Mouse (Mus musculus) liver, adult 2 months (tissue): ENCODE results near the gene Zc3h13. TPM values are rescaled to one million over a fixed set of nuclear protein-coding genes. Genes with fewer than 3 reads are reported as not detected.

ENCODE experiments used
- DNase-seq: peaks from one replicate; pipeline ENCODE4 v3.0.0-alpha.2; 2011; ENCODE audit warnings: low read depth, low spot score; ENCODE audit errors: extremely low read depth
- H3K27ac ChIP-seq: fragments of 200-500 bp; replicated peaks from 2 replicates; pipeline ENCODE4 v1.5.1; 2012; ENCODE audit warnings: low read depth, mild to moderate bottlenecking, control low read depth, inconsistent platforms, low read length; ENCODE audit not compliant: insufficient read depth
- H3K27me3 ChIP-seq: fragments of 200-500 bp; 2 replicates; pipeline ENCODE4 v1.6.1; 2012; ENCODE audit warnings: mild to moderate bottlenecking, moderate library complexity, low read length, inconsistent platforms; ENCODE audit not compliant: control insufficient read depth, insufficient read depth
- H3K36me3 ChIP-seq: fragments of 200-500 bp; 2 replicates; pipeline ENCODE4 v1.6.1; 2012; ENCODE audit warnings: low read length, inconsistent platforms; ENCODE audit not compliant: control insufficient read depth, insufficient read depth
- H3K4me1 ChIP-seq: fragments of 200-500 bp; 2 replicates; pipeline ENCODE4 v1.6.1; 2011; ENCODE audit warnings: low read length; ENCODE audit not compliant: control insufficient read depth, insufficient read depth
- H3K4me3 ChIP-seq: fragments of 200-500 bp; 2 replicates; pipeline ENCODE4 v1.5.1; 2011; ENCODE audit warnings: low read depth, mild to moderate bottlenecking, control low read depth, low read length, moderate library complexity; ENCODE audit not compliant: insufficient read depth
- H3K79me2 ChIP-seq: fragments of 200-500 bp; 2 replicates; pipeline ENCODE4 v1.6.1; 2012; ENCODE audit warnings: inconsistent platforms, mild to moderate bottlenecking, low read length, moderate library complexity; ENCODE audit not compliant: control insufficient read depth, insufficient read depth
- H3K9ac ChIP-seq: fragments of 200-500 bp; 2 replicates; pipeline ENCODE4 v1.6.1; 2012; ENCODE audit warnings: low read depth, mild to moderate bottlenecking, control low read depth, inconsistent platforms, low read length
- CTCF ChIP-seq: fragments of 200-500 bp; IDR thresholded peaks from 2 replicates; pipeline ENCODE4 v1.5.1; 2011; ENCODE audit warnings: low read depth, low read length, control low read depth
- POLR2A ChIP-seq: fragments of 200-500 bp; IDR thresholded peaks from 2 replicates; pipeline ENCODE4 v1.6.1; 2011; ENCODE audit warnings: low read length, control low read depth; ENCODE audit not compliant: insufficient read depth; ENCODE audit errors: extremely low read depth
- WGBS: fragments of 180-500 bp; shearing (Covaris S2); methylation state at CpG from one replicate; pipeline ENCODE4 v1.1.7; 2018; 5-methylcytosine and 5-hydroxymethylcytosine counted together
- polyA plus RNA-seq: library from polyadenylated mRNA; depleted of rRNA; stranded (reverse); fragments of >200 nt; gene quantifications from 2 replicates; pipeline ENCODE4 v1.2.3, GENCODE M21; 2012
- total RNA-seq: library from RNA; depleted of rRNA; stranded (reverse); fragments of >200 nt; gene quantifications from 2 replicates; pipeline ENCODE4 v1.2.3, GENCODE M21; 2014

The Zc3h13 gene
- total and polyA plus RNA-seq, 2 experiments: 6.1 to 13.5 TPM

- H3K36me3 ChIP-seq: no peaks in the 10 kb centered on the region
- no peaks in the 10 kb centered on the region; the same call in 1 of the 2 replicates for H3K27me3 ChIP-seq
- no peak overlapping the region for H3K27ac ChIP-seq
- no peaks in the 10 kb centered on the region for H3K4me1 ChIP-seq
- DNase-seq: no peak
- 77% methylated on average over 6 of the region's 6 CpGs for WGBS
- H3K9ac ChIP-seq: no peak overlapping the region
- H3K79me2 ChIP-seq: no peaks in the 10 kb centered on the region
- H3K4me3 ChIP-seq: no peak overlapping the region
- TF ChIP-seq POLR2A (no peak), CTCF (no peak)
Observed at GRCm38 (mm10) chr14:75363316-75363715, 79.1 kb downstream of the Zc3h13 start.

- 79% methylated on average over 9 of the region's 9 CpGs for WGBS
- no peak for TF ChIP-seq CTCF
- no peak for TF ChIP-seq POLR2A
Observed at GRCm38 (mm10) chr14:75365301-75366035, 81.3 kb downstream of the Zc3h13 start.

DNA sequence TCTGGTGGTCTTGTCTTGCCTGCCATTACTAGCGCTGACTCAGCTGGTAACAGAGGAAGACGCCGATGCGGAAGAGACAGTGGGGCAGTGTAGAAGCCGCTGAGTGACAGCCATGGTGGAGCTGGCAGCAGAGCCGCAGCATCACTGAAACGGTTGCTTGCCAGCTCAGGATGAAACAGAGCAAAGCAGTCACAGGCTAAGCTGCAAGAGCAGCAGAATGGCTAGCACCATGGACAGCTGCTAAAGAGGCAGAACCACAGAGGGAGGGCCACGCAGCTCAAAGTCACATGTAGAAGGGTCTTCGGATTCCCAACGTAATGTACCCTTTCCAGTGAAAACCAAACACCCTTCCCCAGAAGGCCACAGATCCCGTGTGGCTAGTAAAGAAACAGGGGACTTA, 82.6 kb downstream of the Zc3h13 start:
- Histone ChIP-seq H3K27me3 (no peaks in the 10 kb centered on the region; the same call in 1 of the 2 replicates), H3K79me2 (no peaks in the 10 kb centered on the region), H3K4me1 (no peaks in the 10 kb centered on the region), H3K36me3 (no peaks in the 10 kb centered on the region), H3K27ac (no peak overlapping the region), H3K9ac (no peak overlapping the region), H3K4me3 (no peak overlapping the region)
- DNase-seq: no peak
- 26% methylated on average over 11 of the region's 11 CpGs for WGBS
- no peak for TF ChIP-seq POLR2A
- TF ChIP-seq CTCF: no peak

More at GRCm38 (mm10) chr14:75365301-75366035, 81.3 kb downstream of the Zc3h13 start:
- Histone ChIP-seq H3K36me3 (no peaks in the 10 kb centered on the region), H3K27me3 (no peaks in the 10 kb centered on the region; the same call in 1 of the 2 replicates), H3K4me1 (no peaks in the 10 kb centered on the region), H3K79me2 (no peaks in the 10 kb centered on the region), H3K27ac (no peak overlapping the region), H3K9ac (no peak overlapping the region), H3K4me3 (no peak overlapping the region)
- no peak for DNase-seq

DNA sequence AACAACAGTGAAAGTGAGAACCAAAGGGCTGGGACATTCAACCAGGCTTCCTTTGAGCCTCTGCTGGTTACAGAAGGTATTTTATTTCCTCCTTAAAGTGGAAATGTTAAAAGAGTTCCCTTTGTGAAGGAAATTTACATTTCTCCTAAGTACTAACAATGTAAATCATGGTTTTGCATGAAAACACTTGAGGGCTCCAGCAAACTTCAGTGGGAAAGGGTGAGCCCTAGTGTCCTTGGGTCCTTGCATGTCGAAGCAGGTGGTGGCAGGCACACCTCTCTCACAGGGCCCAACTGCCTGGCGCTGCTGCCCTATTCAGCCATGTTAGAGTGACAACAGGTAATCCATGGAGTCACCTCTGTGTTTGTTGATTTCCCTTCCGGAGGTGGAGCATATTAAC, 83.3 kb downstream of the Zc3h13 start:
- Histone ChIP-seq H3K4me1 (no peaks in the 10 kb centered on the region), H3K9ac (no peak overlapping the region), H3K36me3 (no peaks in the 10 kb centered on the region), H3K4me3 (no peak overlapping the region), H3K27ac (no peak overlapping the region), H3K79me2 (no peaks in the 10 kb centered on the region), H3K27me3 (no peaks in the 10 kb centered on the region; the same call in 1 of the 2 replicates)
- DNase-seq: no peak
- WGBS: 45% methylated on average over 3 of the region's 3 CpGs
- TF ChIP-seq POLR2A (no peak), CTCF (no peak)

DNA sequence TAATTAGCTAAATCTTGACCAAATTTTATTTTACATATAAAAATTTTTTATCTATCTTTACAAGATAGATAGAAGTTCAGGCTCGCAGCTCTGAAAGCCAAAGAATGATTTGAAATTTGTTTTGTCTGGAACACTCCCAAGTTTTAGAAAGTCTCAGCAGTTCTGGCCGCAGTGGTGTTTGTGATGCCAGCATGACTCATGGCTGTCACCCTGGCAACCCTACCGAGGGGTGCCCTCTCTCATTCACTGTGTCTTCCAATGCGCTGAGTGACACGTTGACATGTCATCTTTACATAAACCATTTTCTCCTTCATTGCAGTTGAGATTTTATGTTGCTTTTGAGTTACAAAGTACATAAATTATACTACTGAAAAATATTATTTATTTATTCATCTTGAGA, 85.7 kb downstream of the Zc3h13 start:
- Histone ChIP-seq H3K4me1 (no peaks in the 10 kb centered on the region), H3K9ac (no peak overlapping the region), H3K36me3 (no peaks in the 10 kb centered on the region), H3K27me3 (no peaks in the 10 kb centered on the region; the same call in 1 of the 2 replicates), H3K27ac (no peak overlapping the region), H3K79me2 (no peaks in the 10 kb centered on the region), H3K4me3 (no peak overlapping the region)
- WGBS: 60% methylated on average over 5 of the region's 5 CpGs
- no peak for TF ChIP-seq POLR2A
- no peak for DNase-seq

DNA sequence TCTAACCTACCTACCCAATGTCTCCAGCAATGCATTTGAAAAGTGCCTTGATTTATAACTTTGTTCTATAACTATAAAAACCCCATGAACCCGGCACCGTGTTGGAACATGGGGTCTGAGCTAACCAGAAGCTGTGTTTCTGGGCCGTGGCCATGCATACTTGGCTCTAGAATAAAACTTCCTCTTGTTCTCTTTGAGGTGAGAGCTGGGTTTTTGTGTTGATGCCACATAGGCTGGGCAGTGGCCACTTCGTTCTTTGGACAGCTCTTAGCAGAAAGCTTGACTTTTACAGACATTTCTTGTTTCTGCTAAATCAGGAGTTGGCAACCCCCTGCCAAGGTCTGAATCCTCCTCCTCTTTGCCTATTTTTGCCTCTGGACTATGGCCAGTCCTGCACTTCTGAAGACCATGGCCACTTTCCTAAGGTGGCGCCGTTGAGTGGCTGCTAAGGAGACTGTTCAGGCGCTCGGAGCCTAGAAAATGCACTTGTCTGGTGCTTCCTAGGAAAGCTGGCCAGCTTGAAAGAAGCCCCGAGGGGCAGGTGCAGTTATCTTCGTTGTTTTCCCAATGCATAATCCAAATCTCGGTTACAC, 90.9 kb downstream of the Zc3h13 start:
- no peaks in the 10 kb centered on the region for H3K27me3 ChIP-seq
- H3K9ac ChIP-seq: no peak overlapping the region
- H3K79me2 ChIP-seq: no peaks in the 10 kb centered on the region
- no peaks in the 10 kb centered on the region for H3K36me3 ChIP-seq
- no peak overlapping the region for H3K4me3 ChIP-seq
- TF ChIP-seq POLR2A: no peak
- no peak for TF ChIP-seq CTCF
- no peak for DNase-seq
- 74% methylated on average over 11 of the region's 11 CpGs for WGBS
- H3K4me1 ChIP-seq: peaks cover 2% of the 10 kb centered on the region; the same call in 1 of the 2 replicates
- no peak overlapping the region for H3K27ac ChIP-seq
